Mouse (Mus musculus): ENCODE measurements around the gene Zfp592. TPM values are rescaled to one million over a fixed set of nuclear protein-coding genes. Genes with fewer than 3 reads are reported as not detected.
"Not testable (repeated sequence)": the region's sequence is repeated elsewhere in the genome, so short reads cannot be mapped to it uniquely, and the experiment has no call there.

The Zfp592 gene
- 15.7 and 16.1 TPM in 2 replicates for polyA plus RNA-seq (2016; fragmentation: Nextera tagmentation; extraction: Ambion mirVana)

DNA sequence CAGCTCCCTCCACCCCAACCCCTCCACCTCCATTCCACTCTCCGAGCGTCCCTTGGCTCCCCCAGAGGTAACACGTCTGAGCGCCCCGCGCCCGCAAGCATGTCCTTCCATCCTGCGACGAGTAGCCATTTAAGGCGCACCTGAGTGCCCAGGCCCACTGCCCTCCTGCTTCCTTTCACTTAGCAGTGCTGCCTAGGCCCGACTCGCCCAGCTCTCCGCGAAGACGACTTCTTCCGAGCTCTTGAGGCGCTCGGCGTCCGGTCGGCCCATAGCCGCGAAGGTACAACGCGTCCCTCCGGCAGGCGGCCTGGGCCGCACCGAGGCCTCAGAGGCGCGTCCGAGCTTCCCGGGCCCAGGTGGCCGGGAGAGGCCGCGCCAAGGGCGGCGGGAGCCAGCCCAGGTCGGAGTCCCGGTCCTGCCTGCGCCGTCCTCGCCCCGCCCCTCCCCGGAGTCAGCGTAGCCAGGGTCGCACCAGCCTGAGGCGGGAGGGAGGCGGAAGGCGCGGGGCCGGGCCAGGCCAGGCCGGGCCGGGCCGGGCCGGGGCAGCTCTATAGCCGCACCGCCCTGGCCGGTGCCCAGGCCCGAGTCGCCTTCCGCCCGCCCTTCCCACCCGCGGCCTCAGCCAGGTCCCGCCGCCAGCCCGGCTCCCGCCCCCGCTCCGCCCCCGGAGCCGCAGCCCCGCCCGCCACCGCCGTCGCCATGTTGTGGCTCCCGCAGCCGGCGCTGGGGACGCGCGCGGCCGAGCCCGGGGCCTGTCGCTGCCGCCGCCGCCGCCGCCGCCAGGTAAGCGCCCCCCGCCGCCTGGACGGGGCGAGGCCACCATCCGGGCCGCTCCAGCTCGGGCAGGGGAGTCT is at the start of gene Zfp592:
Zfp592 (plus strand) TSS at position 702 of the 854 bp plus-strand sequence.
- Histone ChIP-seq H3K4me1 (peaks cover 37% of the 10 kb centered on the region), H3K27me3 (ENCODE audit: low read depth, poor library complexity, severe bottlenecking) (no peaks in the 10 kb centered on the region), H3K36me3 (peaks cover 5% of the 10 kb centered on the region; the same call in 1 of the 2 replicates), H3K4me3 (peak within 1 kb of the TSS; percentile 86), H3K27ac (peak within 1 kb of the TSS; percentile 100), H3K9me3 (replicated peaks) (no peaks in the 10 kb centered on the region)
- DNase-seq (ENCODE audit: low spot score) = peak; percentile 88
- 2% methylated on average over 101 of the region's 102 CpGs for WGBS

DNA sequence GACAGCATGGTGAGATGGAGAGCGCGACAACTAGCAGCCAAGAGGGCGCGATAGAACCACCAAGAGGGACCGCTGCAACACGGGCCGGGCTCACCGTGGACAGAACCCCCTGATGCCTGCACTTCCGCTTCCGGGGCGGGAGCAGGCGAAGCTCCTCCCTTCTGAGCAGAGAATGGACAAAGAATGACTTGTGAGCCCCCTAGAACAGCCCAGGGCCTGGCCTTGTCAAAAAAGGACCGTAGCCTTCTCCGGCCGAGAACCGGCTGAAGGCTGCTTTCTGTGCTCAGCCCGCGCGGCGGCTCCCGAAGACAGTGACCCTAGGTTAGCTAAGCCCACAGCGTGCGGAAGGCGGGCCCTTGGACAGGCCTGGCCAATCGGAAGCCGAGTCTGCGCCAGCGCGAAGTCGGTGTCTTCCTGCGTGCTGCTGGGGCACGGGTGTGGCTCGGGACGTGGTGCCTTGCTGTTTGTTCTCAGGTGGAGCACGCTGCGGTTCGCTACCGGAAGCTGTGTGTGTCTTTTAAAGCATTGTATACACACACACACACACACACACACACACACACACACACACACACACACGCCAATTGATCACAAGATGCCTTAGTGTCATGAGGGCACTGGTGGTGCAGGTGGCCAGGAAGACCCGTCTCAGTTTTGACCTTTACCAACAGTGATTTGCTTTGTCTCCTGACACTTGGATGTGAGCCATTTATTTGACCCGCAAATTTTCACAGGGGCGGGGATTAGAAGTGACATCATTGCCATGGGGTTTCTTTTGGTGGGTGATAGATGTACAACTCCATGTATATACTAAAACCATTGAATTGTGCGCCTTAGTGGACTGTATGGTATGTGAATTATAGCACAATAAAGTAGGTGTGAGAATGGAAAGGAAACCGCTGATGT is 45.8 kb upstream of the Zfp592 start, which contains the start of gene Sec11a:
Sec11a (minus strand) TSS at position 336 of the 906 bp plus-strand sequence.
- DNase-seq (ENCODE audit: low spot score) = peak; percentile 96
- WGBS = 2% methylated on average over 44 of the region's 44 CpGs
- Histone ChIP-seq H3K4me1 (peaks cover 15% of the 10 kb centered on the region), H3K27ac (peak within 1 kb of the TSS; percentile 99), H3K27me3 (ENCODE audit: low read depth, poor library complexity, severe bottlenecking) (no peaks in the 10 kb centered on the region), H3K4me3 (peak within 1 kb of the TSS; percentile 87), H3K36me3 (peaks cover 26% of the 10 kb centered on the region), H3K9me3 (replicated peaks) (no peaks in the 10 kb centered on the region)

DNA sequence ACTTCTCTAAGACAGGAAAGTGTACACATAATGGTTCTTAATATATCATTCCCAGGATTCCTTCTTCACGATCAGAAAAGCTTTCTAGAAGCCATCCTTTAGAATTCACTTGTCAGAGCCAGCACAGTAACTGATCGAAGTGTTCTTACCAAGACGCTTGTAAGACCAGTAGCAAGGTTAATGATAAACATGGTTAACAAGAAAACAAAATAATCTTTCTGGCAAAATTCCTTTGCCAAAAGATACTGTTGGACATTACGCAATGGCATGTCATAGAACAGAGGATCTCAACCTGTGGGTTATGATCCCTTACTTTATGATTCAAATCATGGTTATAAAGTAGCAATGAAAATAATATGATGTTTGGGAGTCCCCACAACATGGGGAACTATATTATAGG is 42.0 kb upstream of the Zfp592 start:
- no peak overlapping the region for H3K27ac ChIP-seq
- DNase-seq (ENCODE audit: low spot score) = no peak
- H3K36me3 ChIP-seq = no peaks in the 10 kb centered on the region
- H3K27me3 ChIP-seq (ENCODE audit: low read depth, poor library complexity, severe bottlenecking) = no peaks in the 10 kb centered on the region
- no peak overlapping the region for H3K4me3 ChIP-seq
- no peaks in the 10 kb centered on the region for H3K9me3 ChIP-seq (replicated peaks)
- H3K4me1 ChIP-seq = peaks cover 10% of the 10 kb centered on the region
- WGBS = 89% methylated on average over 4 of the region's 4 CpGs

DNA sequence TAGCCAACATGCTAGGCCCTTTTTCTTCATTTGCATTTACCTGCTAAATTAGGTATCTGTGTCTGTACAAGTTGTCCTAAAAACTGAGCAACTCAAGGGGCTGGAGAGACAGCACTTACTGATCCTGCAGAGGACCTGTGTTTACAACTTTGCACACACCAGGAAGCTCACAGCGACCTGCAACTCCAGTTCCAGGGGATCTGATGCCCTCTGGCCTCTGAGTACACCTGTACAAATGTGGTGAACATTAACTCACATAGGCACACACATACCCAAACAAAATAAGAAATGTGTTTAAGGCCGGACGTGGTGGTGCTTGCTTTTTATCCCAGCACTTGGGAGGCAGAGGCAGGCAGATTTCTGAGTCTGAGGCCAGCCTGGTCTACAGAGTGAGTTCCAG is 41.3 kb upstream of the Zfp592 start:
- Histone ChIP-seq H3K4me1 (peaks cover 6% of the 10 kb centered on the region), H3K27ac (no peak overlapping the region), H3K36me3 (no peaks in the 10 kb centered on the region), H3K4me3 (no peak overlapping the region), H3K9me3 (replicated peaks) (no peaks in the 10 kb centered on the region), H3K27me3 (ENCODE audit: low read depth, poor library complexity, severe bottlenecking) (no peaks in the 10 kb centered on the region)
- WGBS = 70% methylated on average over 3 of the region's 3 CpGs
- no peak for DNase-seq (ENCODE audit: low spot score)

DNA sequence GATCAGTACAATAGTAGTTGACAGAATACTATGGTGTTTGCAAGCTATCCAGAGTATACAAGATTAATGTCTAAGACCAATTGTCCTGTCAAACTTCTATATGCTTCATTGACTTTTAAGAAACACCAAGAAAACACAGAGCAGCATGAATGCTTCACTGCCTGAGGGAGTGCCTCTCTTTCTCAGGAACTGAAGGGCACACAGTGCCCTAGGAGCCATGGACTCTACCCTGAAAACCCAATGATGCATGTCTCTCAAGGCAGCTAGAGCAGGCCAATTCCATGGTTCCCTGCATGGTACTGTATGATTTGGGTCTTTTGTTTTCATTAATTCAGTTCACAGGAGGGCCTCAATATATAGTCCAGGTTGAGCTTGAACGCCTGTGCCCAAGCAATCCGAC is 39.2 kb upstream of the Zfp592 start:
- H3K27me3 ChIP-seq (ENCODE audit: low read depth, poor library complexity, severe bottlenecking) = no peaks in the 10 kb centered on the region
- DNase-seq (ENCODE audit: low spot score) = no peak
- no peaks in the 10 kb centered on the region for H3K4me1 ChIP-seq
- no peaks in the 10 kb centered on the region for H3K9me3 ChIP-seq (replicated peaks)
- no peak overlapping the region for H3K27ac ChIP-seq
- H3K36me3 ChIP-seq = no peaks in the 10 kb centered on the region
- H3K4me3 ChIP-seq = no peak overlapping the region
- WGBS = 71% methylated on average over 2 of the region's 2 CpGs

DNA sequence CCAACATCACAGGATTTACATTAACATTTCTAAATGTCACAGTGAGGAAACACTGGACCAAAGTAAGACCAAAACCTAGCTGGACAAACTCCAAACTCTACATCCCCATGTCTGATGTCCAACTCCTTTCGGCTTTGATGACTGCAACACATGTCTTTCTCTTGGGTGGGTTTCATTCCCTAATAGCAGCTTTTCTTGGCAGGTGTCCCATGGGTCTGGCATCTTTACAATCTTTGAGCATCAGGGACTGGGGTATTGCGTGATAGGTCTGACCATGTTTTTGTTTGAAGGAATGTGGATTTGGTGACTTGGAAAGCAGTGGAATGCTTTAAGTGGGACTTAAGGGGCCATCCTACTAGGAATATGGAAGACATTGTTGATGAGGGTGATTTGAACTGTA is 36.6 kb upstream of the Zfp592 start:
- WGBS = 90% methylated on average over 2 of the region's 2 CpGs
- Histone ChIP-seq H3K27ac (no peak overlapping the region), H3K27me3 (ENCODE audit: low read depth, poor library complexity, severe bottlenecking) (no peaks in the 10 kb centered on the region), H3K9me3 (replicated peaks) (no peaks in the 10 kb centered on the region), H3K36me3 (no peaks in the 10 kb centered on the region), H3K4me1 (no peaks in the 10 kb centered on the region), H3K4me3 (no peak overlapping the region)
- no peak for DNase-seq (ENCODE audit: low spot score)

DNA sequence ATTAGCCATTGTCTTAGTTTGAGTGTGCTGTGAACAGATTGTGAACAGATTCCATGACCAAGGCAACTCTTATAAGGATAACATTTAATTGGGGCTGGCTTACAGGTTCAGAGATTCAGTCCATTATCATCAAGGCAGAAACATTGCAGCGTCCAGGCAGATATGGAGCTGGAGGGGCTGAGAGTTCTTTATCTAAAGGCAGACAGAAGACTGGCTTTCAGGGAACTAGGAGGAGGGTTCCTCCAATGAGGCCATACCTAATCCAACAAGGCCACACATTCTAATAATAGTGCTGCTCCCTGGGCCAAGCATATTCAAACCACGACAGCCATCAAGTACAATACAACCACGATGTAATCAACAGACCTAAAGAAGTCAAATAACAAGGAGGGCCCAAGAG is 34.5 kb upstream of the Zfp592 start:
- WGBS = 91% methylated on average over 3 of the region's 3 CpGs
- Histone ChIP-seq H3K27ac (no peak overlapping the region), H3K4me1 (no peaks in the 10 kb centered on the region), H3K36me3 (no peaks in the 10 kb centered on the region), H3K27me3 (ENCODE audit: low read depth, poor library complexity, severe bottlenecking) (no peaks in the 10 kb centered on the region), H3K4me3 (no peak overlapping the region), H3K9me3 (replicated peaks) (no peaks in the 10 kb centered on the region)
- no peak for DNase-seq (ENCODE audit: low spot score)

DNA sequence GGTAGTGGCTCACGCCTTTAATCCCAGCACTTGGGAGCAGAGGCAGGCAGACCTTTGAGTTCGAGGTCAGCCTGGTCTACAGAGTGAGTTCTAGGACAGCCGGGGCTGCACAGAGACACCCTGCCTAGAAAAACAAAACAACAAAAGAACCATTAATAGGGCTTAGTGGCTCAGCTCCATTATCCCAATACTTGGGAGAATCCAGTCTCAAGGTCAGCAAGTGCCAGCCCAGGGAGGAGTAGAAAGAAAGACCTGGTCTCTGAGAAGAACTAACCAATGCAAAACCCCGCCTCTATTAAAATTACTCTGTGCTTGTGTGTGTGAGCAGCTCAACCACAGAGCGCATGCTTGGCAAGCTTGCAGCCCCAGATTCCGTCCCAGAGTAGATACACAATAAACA is 30.7 kb upstream of the Zfp592 start:
- WGBS = 78% methylated on average over 6 of the region's 6 CpGs
- Histone ChIP-seq H3K27me3 (ENCODE audit: low read depth, poor library complexity, severe bottlenecking) (no peaks in the 10 kb centered on the region), H3K4me3 (no peak overlapping the region), H3K4me1 (no peaks in the 10 kb centered on the region), H3K27ac (no peak overlapping the region), H3K9me3 (replicated peaks) (no peaks in the 10 kb centered on the region), H3K36me3 (no peaks in the 10 kb centered on the region)
- no peak for DNase-seq (ENCODE audit: low spot score)

DNA sequence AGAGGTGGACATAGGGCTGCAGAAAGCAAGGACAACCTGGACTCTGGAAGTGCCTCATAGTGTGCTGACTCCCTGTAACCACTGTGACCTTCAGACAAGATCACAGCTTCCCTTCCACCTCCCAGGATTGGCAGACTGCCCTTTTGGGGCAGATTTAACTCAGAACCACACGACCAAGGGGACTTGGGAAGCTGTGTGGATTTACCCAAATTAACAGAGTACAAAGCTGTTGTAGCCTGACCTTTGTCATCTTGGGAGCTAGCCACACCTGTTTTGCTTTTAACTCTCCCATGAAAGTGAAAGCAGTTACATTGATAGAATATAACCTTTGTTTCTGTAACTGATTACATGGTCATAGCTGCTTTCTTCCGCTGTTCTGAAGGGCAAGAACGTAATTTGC is 22.6 kb upstream of the Zfp592 start:
- H3K27ac ChIP-seq = no peak overlapping the region
- no peak for DNase-seq (ENCODE audit: low spot score)
- 64% methylated on average over 3 of the region's 3 CpGs for WGBS

DNA sequence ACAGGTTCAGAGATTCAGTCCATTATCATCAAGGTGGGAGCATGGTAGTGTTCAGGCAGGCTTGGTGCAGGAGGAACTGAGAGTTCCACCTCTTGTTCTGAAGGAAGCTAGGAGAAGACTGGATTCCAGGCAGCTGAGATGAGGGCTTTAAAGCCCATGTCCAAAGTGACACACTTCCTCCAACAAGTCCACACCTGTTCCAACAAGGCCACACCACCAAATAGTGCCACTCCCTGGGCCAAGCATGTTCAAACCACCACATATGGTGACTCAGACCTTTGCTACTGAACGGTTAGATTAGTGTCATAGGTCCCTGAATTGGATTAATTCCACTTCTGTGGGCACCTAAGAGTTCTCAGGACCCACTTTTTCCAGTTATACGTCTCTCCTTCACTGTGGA is 22.1 kb upstream of the Zfp592 start:
- WGBS = 87% methylated on average over 2 of the region's 2 CpGs
- Histone ChIP-seq H3K4me1 (no peaks in the 10 kb centered on the region), H3K36me3 (no peaks in the 10 kb centered on the region), H3K27ac (no peak overlapping the region), H3K4me3 (no peak overlapping the region), H3K27me3 (ENCODE audit: low read depth, poor library complexity, severe bottlenecking) (no peaks in the 10 kb centered on the region), H3K9me3 (replicated peaks) (no peaks in the 10 kb centered on the region)
- no peak for DNase-seq (ENCODE audit: low spot score)

More for the DNA sequence above, 22.6 kb upstream of the Zfp592 start:
- Histone ChIP-seq H3K27me3 (ENCODE audit: low read depth, poor library complexity, severe bottlenecking) (no peaks in the 10 kb centered on the region), H3K9me3 (replicated peaks) (no peaks in the 10 kb centered on the region), H3K4me1 (no peaks in the 10 kb centered on the region), H3K36me3 (no peaks in the 10 kb centered on the region), H3K4me3 (no peak overlapping the region)

DNA sequence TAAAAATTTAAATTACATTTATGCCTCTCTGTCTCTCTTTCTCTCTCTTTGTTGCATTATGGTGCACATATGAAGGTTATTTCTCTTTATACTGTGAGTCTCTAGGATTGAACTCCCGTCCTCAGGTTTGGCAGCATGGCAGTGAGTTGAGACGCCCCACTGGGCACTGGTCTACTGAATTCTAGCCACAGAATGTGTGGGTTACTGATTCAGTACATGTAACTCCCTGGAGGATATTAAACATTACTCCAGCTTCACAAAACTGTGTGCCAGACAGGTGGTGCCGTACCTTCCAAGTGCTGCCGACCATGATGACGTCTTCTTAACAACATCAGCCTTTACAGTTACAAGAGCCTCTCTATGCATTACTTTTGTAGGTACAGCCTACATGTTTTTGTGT is 21.4 kb upstream of the Zfp592 start:
- no peak overlapping the region for H3K4me3 ChIP-seq
- H3K36me3 ChIP-seq = no peaks in the 10 kb centered on the region
- H3K27ac ChIP-seq = no peak overlapping the region
- H3K9me3 ChIP-seq (replicated peaks) = no peaks in the 10 kb centered on the region
- WGBS = 86% methylated on average over 5 of the region's 5 CpGs
- H3K27me3 ChIP-seq (ENCODE audit: low read depth, poor library complexity, severe bottlenecking) = no peaks in the 10 kb centered on the region
- DNase-seq (ENCODE audit: low spot score) = no peak
- no peaks in the 10 kb centered on the region for H3K4me1 ChIP-seq

DNA sequence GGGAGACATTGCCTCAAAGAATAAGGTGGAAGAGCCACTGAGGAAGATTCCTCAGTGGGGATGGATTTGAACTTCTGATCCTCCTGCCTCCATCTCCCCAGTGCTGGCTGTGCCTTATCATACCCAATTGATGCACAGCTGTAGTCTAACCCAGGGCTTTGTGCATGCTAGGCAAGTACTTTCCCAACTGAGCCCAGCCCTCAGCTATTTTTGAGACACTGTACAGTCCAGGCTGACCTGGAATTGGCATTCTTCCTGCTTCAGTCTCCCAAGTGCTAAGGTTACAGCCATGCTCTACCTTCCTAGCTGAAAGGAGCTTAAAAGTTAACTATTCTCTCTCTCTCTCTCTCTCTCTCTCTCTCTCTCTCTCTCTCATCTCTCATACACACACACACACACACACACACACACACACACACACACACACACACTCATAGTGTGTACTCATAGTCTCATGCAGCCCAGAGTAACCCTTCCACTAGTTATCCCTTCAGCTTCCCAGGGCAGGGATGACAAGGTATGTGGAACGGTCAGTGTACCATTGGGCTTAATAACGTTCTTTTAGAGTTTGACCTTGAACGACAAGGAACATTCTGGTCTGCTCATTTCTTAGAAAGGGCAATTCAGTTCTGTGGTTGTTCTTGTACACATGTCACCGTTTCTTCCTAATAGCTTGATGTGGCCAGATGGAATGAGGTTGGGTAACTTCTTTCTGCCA is 20.4 kb upstream of the Zfp592 start:
- WGBS = 86% methylated on average over 4 of the region's 4 CpGs
- H3K4me1 ChIP-seq; H3K36me3 ChIP-seq; H3K4me3 ChIP-seq; DNase-seq (ENCODE audit: low spot score); H3K27me3 ChIP-seq (ENCODE audit: low read depth, poor library complexity, severe bottlenecking); H3K9me3 ChIP-seq (replicated peaks); H3K27ac ChIP-seq: not testable (repeated sequence)
